Mouse (Mus musculus): ENCODE measurements around the gene Cldnd1.

DNA sequence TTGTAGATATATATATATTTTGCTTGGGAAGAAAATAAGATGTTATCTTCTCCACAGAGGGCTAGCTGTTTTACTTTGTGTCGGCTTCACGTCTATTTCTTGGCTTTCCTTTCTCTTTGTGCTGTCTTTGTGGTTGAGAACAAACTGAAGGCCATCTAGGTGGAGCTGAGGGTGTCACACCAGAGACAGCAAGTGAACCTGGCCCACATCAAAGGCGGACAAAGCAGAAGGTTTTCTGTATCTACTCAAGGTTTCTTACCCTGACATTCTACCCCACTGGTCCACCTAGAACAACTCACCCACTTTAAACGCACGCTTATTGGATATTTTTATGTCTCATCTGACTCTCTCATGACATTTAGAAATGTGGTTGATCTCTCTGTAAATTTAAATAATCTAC lies 33.6 kb upstream of the Cldnd1 start:
- TF ChIP-seq CTCF (IDR thresholded peaks at IDR 0.05; ENCODE audit: extremely low read depth, insufficient read depth, insufficient read length, insufficient replicate concordance), result no peak
- no peak for TF ChIP-seq POLR2A (IDR thresholded peaks at IDR 0.05; ENCODE audit: low read depth, low read length)
